ENCODE assay signal across 9 mouse cellular contexts in the genomic region with DNA sequence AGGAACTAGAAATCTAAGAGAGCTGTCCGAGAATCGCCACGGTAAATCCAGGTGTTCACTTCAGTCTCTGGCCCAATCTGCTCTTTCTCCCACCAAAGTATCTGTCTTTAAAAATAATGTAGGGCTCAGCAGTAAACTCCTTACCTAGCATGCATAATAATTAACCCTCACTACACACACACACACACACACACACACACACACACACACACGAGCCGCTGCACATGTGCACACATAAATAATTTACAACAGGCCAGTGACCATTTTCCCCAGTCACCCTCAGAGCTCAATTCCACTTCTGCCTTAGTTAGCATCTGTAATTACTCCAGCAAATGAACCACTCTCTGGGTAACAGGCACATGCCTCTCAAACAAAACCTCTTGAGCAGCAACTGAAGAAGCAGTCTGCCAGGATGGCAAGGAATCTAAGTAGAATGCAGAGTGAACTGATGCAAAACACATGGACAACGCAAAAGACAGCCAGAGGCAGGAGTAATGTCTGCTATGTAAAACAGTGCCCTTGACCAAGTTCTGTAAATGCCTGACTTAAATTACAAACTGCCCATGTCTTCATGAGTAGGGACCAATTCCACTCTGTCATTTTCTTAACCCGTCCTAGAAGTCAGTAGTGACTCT. TPM values are rescaled to one million over a fixed set of nuclear protein-coding genes. Genes with fewer than 3 reads are reported as not detected.
DNase-seq lines count a peak whose midpoint lies in the region; ATAC-seq and TF ChIP-seq lines count a peak whose summit lies in the region.
"Had no signal": no experiment of that assay in that cellular context is flagged by ENCODE, and none has a peak within 500 bp of the region (broad histone marks: within the 10 kb centered on the region; RNA-seq: fewer than 3 reads in every experiment).

No protein-coding gene starts in this region.

- in situ Hi-C loops in ES-E14 (cut with MboI; ENCODE audit: low sequenced_read_pairs in 2 of 2, unreplicated experiment in 2 of 2), result no loop called here

- H3K4me1 ChIP-seq in ES-E14 (ENCODE audit: control insufficient read depth in 2 of 2, insufficient read depth in 2 of 2, low read length in 2 of 2, poor library complexity in 1 of 2), result peaks cover 0 to 2% of the 10 kb centered on the region in 2 experiments; a peak in 1 of 4 replicates
- no peaks in the 10 kb centered on the region for H3K4me1 ChIP-seq in hindbrain, embryonic 11.5 days (replicated peaks; ENCODE audit: control insufficient read depth, insufficient read depth, low read length)
- H3K4me1 ChIP-seq in limb, embryonic 15.5 days, result peaks cover 14% of the 10 kb centered on the region

- peak overlapping the region; percentile 30; the same call in 1 of the 2 replicates for H3K27ac ChIP-seq in ES-E14 (ENCODE audit: insufficient read depth, low read depth, low read length, poor library complexity, severe bottlenecking)
- no peak overlapping the region for H3K27ac ChIP-seq in hindbrain, embryonic 11.5 days (ENCODE audit: low read depth, low read length)
- no peak overlapping the region for H3K27ac ChIP-seq in limb, embryonic 15.5 days

- peak overlapping the region; percentile 72 for H3K4me2 ChIP-seq in hindbrain, embryonic 11.5 days (replicated peaks; ENCODE audit: low read depth, low read length)
- peak overlapping the region; percentile 42 for H3K4me2 ChIP-seq in limb, embryonic 15.5 days

- H3K36me3 ChIP-seq in ES-E14 (ENCODE audit: control insufficient read depth, insufficient read depth, low read length, poor library complexity, severe bottlenecking), result no peaks in the 10 kb centered on the region
- H3K36me3 ChIP-seq in hindbrain, embryonic 11.5 days (ENCODE audit: control insufficient read depth, insufficient read depth, low read length), result no peaks in the 10 kb centered on the region
- H3K36me3 ChIP-seq in limb, embryonic 15.5 days, result peaks cover 3% of the 10 kb centered on the region; the same call in 1 of the 2 replicates

- DNase-seq in 416B (ENCODE audit: low read depth) (peak; percentile 77), ES-E14 (ENCODE audit: low read depth, low spot score) (no peak)
- peak; percentile 5 for DNase-seq in hindbrain, embryonic 11.5 days (ENCODE audit: low spot score)
- no peak for DNase-seq in frontal cortex, adult 2 months (ENCODE audit: extremely low spot score in 1 of 2, low spot score in 1 of 2)
- no peak for DNase-seq in spleen, postnatal 4 days (ENCODE audit: low spot score in 2 of 2)
- no peak for DNase-seq in layer of hippocampus, adult 8-10 months (ENCODE audit: low spot score in 2 of 2)
- no peak for DNase-seq in cerebellum, postnatal 36 days

- H3K9ac ChIP-seq in ES-E14 (ENCODE audit: insufficient read depth, low read depth, low read length, poor library complexity, severe bottlenecking), result peak overlapping the region; percentile 79; the same call in 1 of the 2 replicates
- H3K9ac ChIP-seq in hindbrain, embryonic 11.5 days (ENCODE audit: low read depth, low read length), result no peak overlapping the region
- H3K9ac ChIP-seq in limb, embryonic 15.5 days, result no peak overlapping the region

- peak overlapping the region; percentile 85 to 90 for H3K4me3 ChIP-seq in ES-E14 (ENCODE audit: insufficient read depth in 1 of 2, low read depth in 1 of 2, low read length in 2 of 2, poor library complexity in 1 of 2, severe bottlenecking in 1 of 2)
- peak overlapping the region; percentile 72 for H3K4me3 ChIP-seq in hindbrain, embryonic 11.5 days (ENCODE audit: low read depth, low read length)
- peak overlapping the region; percentile 57 for H3K4me3 ChIP-seq in limb, embryonic 15.5 days

- WGBS in hindbrain, embryonic 11.5 days, result 79% methylated on average over 7 of the region's 7 CpGs
- 42% methylated on average over 7 of the region's 7 CpGs for WGBS in limb, embryonic 15.5 days

- ATAC-seq in hindbrain, embryonic 11.5 days (ENCODE audit: low FRiP score), result no peak
- no peak for ATAC-seq in limb, embryonic 15.5 days (ENCODE audit: insufficient number of reproducible peaks, low FRiP score, low TSS enrichment, low read depth)

- H3K9me3 ChIP-seq in ES-E14 (ENCODE audit: control insufficient read depth, insufficient read depth, low read depth, low read length), result no peaks in the 10 kb centered on the region
- no peaks in the 10 kb centered on the region for H3K9me3 ChIP-seq in hindbrain, embryonic 11.5 days (ENCODE audit: control insufficient read depth, low read length)
- H3K9me3 ChIP-seq in limb, embryonic 15.5 days, result no peaks in the 10 kb centered on the region

- no peaks in the 10 kb centered on the region for H3K27me3 ChIP-seq in hindbrain, embryonic 11.5 days (ENCODE audit: control insufficient read depth, insufficient read depth, low read length)
- no peaks in the 10 kb centered on the region for H3K27me3 ChIP-seq in limb, embryonic 15.5 days

TF ChIP-seq in ES-E14, 5 proteins besides CTCF, POLR2A, EP300 and RAD21:
- TF ChIP-seq HCFC1 (IDR thresholded peaks at IDR 0.05; ENCODE audit: borderline replicate concordance, insufficient read depth, low read length), result no peak
- no peak for TF ChIP-seq ZNF384 (IDR thresholded peaks at IDR 0.05; ENCODE audit: low read depth, low read length)
- TF ChIP-seq CHD2 (IDR thresholded peaks at IDR 0.05; ENCODE audit: low read depth, low read length), result no peak
- no peak for TF ChIP-seq MAFK (IDR thresholded peaks at IDR 0.05; ENCODE audit: insufficient read depth, low read depth, low read length)
- no peak for TF ChIP-seq ZC3H11A (IDR thresholded peaks at IDR 0.05; ENCODE audit: borderline replicate concordance, low read depth, low read length)
TF ChIP-seq in ES-E14: peak in this region for 0.

RNA-seq across cellular contexts. Expression of a gene that starts 1.3 kb away (rescaled TPM):
- total RNA-seq in ES-E14 (2012; rRNA removed), result 61.7 and 81.6 TPM in 2 replicates
- polyA plus RNA-seq in hindbrain, embryonic 11.5 days (2014; fragmentation: Nextera tagmentation; extraction: Ambion mirVana), result 69.6 and 80.8 TPM in 2 replicates
- polyA plus RNA-seq in limb, embryonic 15.5 days (2015; fragmentation: Nextera tagmentation; extraction: Ambion mirVana), result 60.8 and 70.9 TPM in 2 replicates
- 58.4 and 65.8 TPM in 2 replicates for polyA plus RNA-seq in frontal cortex, adult 2 months (2012; rRNA removed)
- total RNA-seq in layer of hippocampus, adult 8-10 months (2022), result 10 to 100 TPM; 76.5 to 83.3 (median 78.3) TPM

RNA-seq across cellular contexts. Expression of a gene that starts 11.7 kb away (rescaled TPM):
- total RNA-seq in ES-E14 (2012; rRNA removed), result not detected in 2 replicates
- not detected in 2 replicates for polyA plus RNA-seq in hindbrain, embryonic 11.5 days (2014; fragmentation: Nextera tagmentation; extraction: Ambion mirVana)
- 0.13 and 0.21 TPM in 2 replicates for polyA plus RNA-seq in limb, embryonic 15.5 days (2015; fragmentation: Nextera tagmentation; extraction: Ambion mirVana)
- polyA plus RNA-seq in frontal cortex, adult 2 months (2012; rRNA removed), result not detected in 2 replicates
- not detected for total RNA-seq in layer of hippocampus, adult 8-10 months (2022)
- total RNA-seq: gastrocnemius, adult 18-20 months had no signal

RNA-seq across cellular contexts. Expression of a gene that starts 16.3 kb away (rescaled TPM):
- total RNA-seq in ES-E14 (2012; rRNA removed), result 0.09 and 0.11 TPM in 2 replicates
- 1.3 and 1.4 TPM in 2 replicates for polyA plus RNA-seq in hindbrain, embryonic 11.5 days (2014; fragmentation: Nextera tagmentation; extraction: Ambion mirVana)
- 44.7 and 60.7 TPM in 2 replicates for polyA plus RNA-seq in limb, embryonic 15.5 days (2015; fragmentation: Nextera tagmentation; extraction: Ambion mirVana)
- polyA plus RNA-seq in frontal cortex, adult 2 months (2012; rRNA removed), result 0.08 and 0.24 TPM in 2 replicates
- under 1 TPM in 3 of 4 experiments, not detected in 1; 0.18 to 0.31 (median 0.31) TPM for total RNA-seq in layer of hippocampus, adult 8-10 months (2022)

RNA-seq across cellular contexts. Expression of a gene that starts 27.4 kb away (rescaled TPM):
- 22.2 and 24.2 TPM in 2 replicates for total RNA-seq in ES-E14 (2012; rRNA removed)
- polyA plus RNA-seq in hindbrain, embryonic 11.5 days (2014; fragmentation: Nextera tagmentation; extraction: Ambion mirVana), result 14.9 and 23.3 TPM in 2 replicates
- polyA plus RNA-seq in limb, embryonic 15.5 days (2015; fragmentation: Nextera tagmentation; extraction: Ambion mirVana), result 22.7 and 24.2 TPM in 2 replicates
- 18.1 and 18.4 TPM in 2 replicates for polyA plus RNA-seq in frontal cortex, adult 2 months (2012; rRNA removed)
- total RNA-seq in layer of hippocampus, adult 8-10 months (2022), result 10 to 100 TPM; 21.9 to 24.9 (median 24.5) TPM

Comparison
In these comparisons a context has a peak if more than half of its experiments do, and no peak if none do; other contexts are left out.
1. DNase-seq: peak in 416B (single experiment) and hindbrain, embryonic 11.5 days (single experiment); none in ES-E14 (single experiment), frontal cortex, adult 2 months (0 of 2), spleen, postnatal 4 days (0 of 2), layer of hippocampus, adult 8-10 months (0 of 2) and cerebellum, postnatal 36 days (0 of 2).
2. RNA of a gene that starts 16.3 kb away (polyA plus RNA-seq): 44.7 to 60.7 TPM in limb, embryonic 15.5 days; 1.3 to 1.4 TPM in hindbrain, embryonic 11.5 days and 0.08 to 0.24 TPM in frontal cortex, adult 2 months; every median in the first group is over 10 times any median in the second.
3. Peak in every context shown above with its lines, with median percentiles within 50 percentile points of each other: H3K4me3 ChIP-seq.